Mouse (Mus musculus) neural tube, embryonic 13.5 days (tissue): ENCODE data around the gene Il1f5. TPM values are rescaled to one million over a fixed set of nuclear protein-coding genes. Genes with fewer than 3 reads are reported as not detected.

Experiments used
- polyA plus RNA-seq: library from polyadenylated mRNA; unstranded; fragments of >200 nt; fragmentation: Nextera tagmentation; extraction: Ambion mirVana; gene quantifications from 2 replicates; pipeline ENCODE4 v1.2.1, GENCODE M21; 2015

Gene Il1f5
- polyA plus RNA-seq, 1 experiment from 2014 or later, result not detected

Other genes starting within 250 kb of the Il1f5 start
- 3.8 and 3.9 TPM in 2 replicates for gene Hnmt, start 227.6 kb upstream of the Il1f5 start, polyA plus RNA-seq
- gene Tbpl2, start 180.4 kb upstream of the Il1f5 start, polyA plus RNA-seq, result not detected in 2 replicates
- not detected in 2 replicates for gene Il1f8, start 123.8 kb upstream of the Il1f5 start, polyA plus RNA-seq
- not detected in 2 replicates for gene Il1f9, start 90.5 kb upstream of the Il1f5 start, polyA plus RNA-seq
- gene Il1f6, start 61.5 kb upstream of the Il1f5 start, polyA plus RNA-seq, result not detected in 2 replicates
- not detected in 2 replicates for gene Il1f10, start 14.2 kb downstream of the Il1f5 start, polyA plus RNA-seq
- 0.15 TPM in 2 replicates for gene Il1rn, start 59.9 kb downstream of the Il1f5 start, polyA plus RNA-seq
- 0.25 and 1.3 TPM in 2 replicates for gene Psd4, start 90.6 kb downstream of the Il1f5 start, polyA plus RNA-seq
- 53.2 and 58.0 TPM in 2 replicates for gene Pax8, start 198.6 kb downstream of the Il1f5 start, polyA plus RNA-seq